Mouse (Mus musculus) B cell, adult (primary cell): Measurements from ENCODE around the gene Ifnz. TPM values are rescaled to one million over a fixed set of nuclear protein-coding genes. Genes with fewer than 3 reads are reported as not detected.

Experiments used
- total RNA-seq: library from RNA; stranded (reverse); gene quantifications from 4 replicates; pipeline ENCODE4 v1.2.4, GENCODE M21; 2023; ENCODE audit not compliant: inconsistent age

Gene Ifnz
- not detected in 4 replicates for total RNA-seq

DNA sequence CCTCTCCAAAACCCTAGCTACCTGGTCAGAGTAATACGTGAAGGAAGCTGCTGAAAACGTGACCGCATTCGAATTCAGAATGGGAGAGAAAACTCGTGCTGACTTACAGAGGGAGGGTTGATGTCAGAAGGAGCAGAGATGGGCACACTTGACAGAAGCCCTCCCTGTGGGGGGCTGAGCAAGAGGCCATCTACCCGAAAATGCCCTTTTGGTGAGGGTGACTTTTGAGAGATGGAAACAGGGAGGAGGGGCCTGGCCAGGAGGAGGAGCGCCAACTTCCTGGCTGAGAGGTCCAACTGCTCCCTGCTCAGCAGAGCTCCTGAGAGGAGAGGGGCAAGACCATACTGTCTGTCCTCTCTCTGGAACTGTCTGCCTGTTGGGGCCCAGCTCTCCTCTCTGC lies at the start of gene Ifnz:
Gene Ifnz, plus strand, starts transcription at position 301 of the 400 bp plus-strand sequence.

DNA sequence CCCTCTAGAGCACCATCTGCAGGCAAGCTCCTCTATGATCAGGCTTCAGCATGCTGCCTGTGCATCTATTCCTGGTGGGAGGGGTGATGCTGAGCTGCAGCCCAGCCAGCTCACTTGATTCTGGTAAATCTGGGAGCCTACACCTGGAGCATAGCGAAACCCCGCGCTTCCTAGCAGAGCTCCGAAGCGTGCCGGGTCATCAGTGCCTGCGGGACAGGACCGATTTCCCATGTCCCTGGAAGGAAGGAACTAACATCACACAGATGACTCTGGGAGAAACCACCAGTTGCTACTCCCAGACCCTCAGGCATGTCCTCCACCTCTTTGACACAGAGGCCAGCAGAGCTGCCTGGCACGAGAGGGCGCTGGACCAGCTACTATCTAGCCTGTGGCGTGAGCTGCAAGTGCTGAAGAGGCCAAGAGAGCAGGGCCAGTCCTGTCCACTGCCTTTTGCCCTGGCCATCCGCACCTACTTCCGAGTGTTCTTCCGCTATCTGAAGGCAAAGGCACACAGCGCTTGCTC lies 27.1 kb upstream of the Ifnz start, which contains the start of gene Gm13271:
Gene Gm13271, plus strand, starts transcription at position 51 of the 523 bp plus-strand sequence.

DNA sequence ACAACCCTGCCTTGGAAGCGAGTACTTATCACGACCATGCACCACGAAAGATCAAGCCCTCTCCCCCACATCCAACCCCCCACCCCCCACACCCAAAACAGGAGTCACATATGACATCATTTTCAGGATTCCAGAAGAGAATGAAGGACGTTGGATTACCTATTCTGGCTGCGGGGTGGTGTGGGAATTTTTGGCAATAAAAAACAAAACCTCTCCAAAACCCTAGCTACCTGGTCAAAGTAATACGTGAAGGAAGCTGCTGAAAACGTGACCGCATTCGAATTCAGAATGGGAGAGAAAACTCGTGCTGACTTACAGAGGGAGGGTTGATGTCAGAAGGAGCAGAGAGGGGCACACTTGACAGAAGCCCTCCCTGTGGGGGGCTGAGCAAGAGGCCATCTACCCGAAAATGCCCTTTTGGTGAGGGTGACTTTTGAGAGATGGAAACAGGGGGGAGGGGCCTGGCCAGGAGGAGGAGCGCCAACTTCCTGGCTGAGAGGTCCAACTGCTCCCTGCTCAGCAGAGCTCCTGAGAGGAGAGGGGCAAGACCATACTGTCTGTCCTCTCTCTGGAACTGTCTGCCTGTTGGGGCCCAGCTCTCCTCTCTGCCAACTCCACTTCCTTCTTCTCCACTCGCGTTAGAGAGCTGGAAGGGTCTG lies 22.2 kb upstream of the Ifnz start, which contains the start of gene Gm13283:
Gene Gm13283, plus strand, starts transcription at position 510 of the 659 bp plus-strand sequence.

DNA sequence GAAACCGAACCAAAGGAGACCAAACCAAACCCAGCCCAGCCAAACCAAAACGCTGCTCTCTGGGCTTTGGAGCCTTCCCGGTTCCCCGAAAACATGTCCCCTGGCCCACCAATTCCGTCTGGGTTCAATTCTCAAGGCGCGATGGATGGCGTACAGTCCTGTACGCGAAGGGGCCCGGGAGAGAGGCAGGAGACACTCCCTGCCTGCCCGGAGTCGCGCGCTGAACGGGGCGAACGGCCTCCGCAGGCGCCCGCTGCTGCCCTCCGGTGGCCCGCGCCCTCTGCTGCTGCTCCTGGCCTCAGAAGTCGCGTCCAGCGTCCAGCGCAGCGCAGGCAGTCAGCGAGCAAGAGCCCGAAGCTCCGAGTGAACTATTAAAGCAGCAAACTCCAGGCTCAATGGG lies 8.4 kb upstream of the Ifnz start, which contains the start of gene Gm13290:
Gene Gm13290, plus strand, starts transcription at position 301 of the 400 bp plus-strand sequence.

DNA sequence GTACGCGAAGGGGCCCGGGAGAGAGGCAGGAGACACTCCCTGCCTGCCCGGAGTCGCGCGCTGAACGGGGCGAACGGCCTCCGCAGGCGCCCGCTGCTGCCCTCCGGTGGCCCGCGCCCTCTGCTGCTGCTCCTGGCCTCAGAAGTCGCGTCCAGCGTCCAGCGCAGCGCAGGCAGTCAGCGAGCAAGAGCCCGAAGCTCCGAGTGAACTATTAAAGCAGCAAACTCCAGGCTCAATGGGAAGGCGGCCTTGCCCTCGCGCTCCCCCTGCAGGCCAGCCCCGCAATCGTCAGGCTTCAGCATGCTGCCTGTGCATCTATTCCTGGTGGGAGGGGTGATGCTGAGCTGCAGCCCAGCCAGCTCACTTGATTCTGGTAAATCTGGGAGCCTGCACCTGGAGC lies 5.3 kb upstream of the Ifnz start, which contains the start of gene Gm13289:
Gene Gm13289, plus strand, starts transcription at position 301 of the 400 bp plus-strand sequence.

DNA sequence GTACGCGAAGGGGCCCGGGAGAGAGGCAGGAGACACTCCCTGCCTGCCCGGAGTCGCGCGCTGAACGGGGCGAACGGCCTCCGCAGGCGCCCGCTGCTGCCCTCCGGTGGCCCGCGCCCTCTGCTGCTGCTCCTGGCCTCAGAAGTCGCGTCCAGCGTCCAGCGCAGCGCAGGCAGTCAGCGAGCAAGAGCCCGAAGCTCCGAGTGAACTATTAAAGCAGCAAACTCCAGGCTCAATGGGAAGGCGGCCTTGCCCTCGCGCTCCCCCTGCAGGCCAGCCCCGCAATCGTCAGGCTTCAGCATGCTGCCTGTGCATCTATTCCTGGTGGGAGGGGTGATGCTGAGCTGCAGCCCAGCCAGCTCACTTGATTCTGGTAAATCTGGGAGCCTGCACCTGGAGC lies 2.4 kb upstream of the Ifnz start, which contains the start of gene Gm13272:
Gene Gm13272, plus strand, starts transcription at position 301 of the 400 bp plus-strand sequence.

DNA sequence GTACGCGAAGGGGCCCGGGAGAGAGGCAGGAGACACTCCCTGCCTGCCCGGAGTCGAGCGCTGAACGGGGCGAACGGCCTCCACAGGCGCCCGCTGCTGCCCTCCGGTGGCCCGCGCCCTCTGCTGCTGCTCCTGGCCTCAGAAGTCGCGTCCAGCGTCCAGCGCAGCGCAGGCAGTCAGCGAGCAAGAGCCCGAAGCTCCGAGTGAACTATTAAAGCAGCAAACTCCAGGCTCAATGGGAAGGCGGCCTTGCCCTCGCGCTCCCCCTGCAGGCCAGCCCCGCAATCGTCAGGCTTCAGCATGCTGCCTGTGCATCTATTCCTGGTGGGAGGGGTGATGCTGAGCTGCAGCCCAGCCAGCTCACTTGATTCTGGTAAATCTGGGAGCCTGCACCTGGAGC lies 3.5 kb downstream of the Ifnz start, which contains the start of gene Gm13276:
Gene Gm13276, plus strand, starts transcription at position 301 of the 400 bp plus-strand sequence.

DNA sequence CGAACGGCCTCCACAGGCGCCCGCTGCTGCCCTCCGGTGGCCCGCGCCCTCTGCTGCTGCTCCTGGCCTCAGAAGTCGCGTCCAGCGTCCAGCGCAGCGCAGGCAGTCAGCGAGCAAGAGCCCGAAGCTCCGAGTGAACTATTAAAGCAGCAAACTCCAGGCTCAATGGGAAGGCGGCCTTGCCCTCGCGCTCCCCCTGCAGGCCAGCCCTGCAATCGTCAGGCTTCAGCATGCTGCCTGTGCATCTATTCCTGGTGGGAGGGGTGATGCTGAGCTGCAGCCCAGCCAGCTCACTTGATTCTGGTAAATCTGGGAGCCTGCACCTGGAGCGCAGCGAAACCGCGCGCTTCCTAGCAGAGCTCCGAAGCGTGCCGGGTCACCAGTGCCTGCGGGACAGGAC lies 6.5 kb downstream of the Ifnz start, which contains the start of gene Gm13277:
Gene Gm13277, plus strand, starts transcription at position 231 of the 400 bp plus-strand sequence.

DNA sequence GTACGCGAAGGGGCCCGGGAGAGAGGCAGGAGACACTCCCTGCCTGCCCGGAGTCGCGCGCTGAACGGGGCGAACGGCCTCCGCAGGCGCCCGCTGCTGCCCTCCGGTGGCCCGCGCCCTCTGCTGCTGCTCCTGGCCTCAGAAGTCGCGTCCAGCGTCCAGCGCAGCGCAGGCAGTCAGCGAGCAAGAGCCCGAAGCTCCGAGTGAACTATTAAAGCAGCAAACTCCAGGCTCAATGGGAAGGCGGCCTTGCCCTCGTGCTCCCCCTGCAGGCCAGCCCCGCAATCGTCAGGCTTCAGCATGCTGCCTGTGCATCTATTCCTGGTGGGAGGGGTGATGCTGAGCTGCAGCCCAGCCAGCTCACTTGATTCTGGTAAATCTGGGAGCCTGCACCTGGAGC lies 9.3 kb downstream of the Ifnz start, which contains the start of gene Gm13278:
Gene Gm13278, plus strand, starts transcription at position 301 of the 400 bp plus-strand sequence.

DNA sequence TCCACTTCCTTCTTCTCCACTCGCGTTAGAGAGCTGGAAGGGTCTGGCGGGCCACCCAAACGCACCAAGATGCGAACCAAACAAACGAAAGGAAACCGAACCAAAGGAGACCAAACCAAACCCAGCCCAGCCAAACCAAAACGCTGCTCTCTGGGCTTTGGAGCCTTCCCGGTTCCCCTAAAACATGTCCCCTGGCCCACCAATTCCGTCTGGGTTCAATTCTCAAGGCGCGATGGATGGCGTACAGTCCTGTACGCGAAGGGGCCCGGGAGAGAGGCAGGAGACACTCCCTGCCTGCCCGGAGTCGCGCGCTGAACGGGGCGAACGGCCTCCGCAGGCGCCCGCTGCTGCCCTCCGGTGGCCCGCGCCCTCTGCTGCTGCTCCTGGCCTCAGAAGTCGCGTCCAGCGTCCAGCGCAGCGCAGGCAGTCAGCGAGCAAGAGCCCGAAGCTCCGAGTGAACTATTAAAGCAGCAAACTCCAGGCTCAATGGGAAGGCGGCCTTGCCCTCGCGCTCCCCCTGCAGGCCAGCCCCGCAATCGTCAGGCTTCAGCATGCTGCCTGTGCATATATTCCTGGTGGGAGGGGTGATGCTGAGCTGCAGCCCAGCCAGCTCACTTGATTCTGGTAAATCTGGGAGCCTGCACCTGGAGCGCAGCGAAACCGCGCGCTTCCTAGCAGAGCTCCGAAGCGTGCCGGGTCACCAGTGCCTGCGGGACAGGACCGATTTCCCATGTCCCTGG lies 12.2 kb downstream of the Ifnz start, which contains the start of gene Gm13275:
Gene Gm13275, plus strand, starts transcription at position 552 of the 740 bp plus-strand sequence.

DNA sequence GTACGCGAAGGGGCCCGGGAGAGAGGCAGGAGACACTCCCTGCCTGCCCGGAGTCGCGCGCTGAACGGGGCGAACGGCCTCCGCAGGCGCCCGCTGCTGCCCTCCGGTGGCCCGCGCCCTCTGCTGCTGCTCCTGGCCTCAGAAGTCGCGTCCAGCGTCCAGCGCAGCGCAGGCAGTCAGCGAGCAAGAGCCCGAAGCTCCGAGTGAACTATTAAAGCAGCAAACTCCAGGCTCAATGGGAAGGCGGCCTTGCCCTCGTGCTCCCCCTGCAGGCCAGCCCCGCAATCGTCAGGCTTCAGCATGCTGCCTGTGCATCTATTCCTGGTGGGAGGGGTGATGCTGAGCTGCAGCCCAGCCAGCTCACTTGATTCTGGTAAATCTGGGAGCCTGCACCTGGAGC lies 15.2 kb downstream of the Ifnz start, which contains the start of gene Gm13279:
Gene Gm13279, plus strand, starts transcription at position 301 of the 400 bp plus-strand sequence.

DNA sequence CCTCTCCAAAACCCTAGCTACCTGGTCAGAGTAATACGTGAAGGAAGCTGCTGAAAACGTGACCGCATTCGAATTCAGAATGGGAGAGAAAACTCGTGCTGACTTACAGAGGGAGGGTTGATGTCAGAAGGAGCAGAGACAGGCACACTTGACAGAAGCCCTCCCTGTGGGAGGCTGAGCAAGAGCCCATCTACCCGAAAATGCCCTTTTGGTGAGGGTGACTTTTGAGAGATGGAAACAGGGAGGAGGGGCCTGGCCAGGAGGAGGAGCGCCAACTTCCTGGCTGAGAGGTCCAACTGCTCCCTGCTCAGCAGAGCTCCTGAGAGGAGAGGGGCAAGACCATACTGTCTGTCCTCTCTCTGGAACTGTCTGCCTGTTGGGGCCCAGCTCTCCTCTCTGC lies 17.4 kb downstream of the Ifnz start, which contains the start of gene Gm13285:
Gene Gm13285, plus strand, starts transcription at position 301 of the 400 bp plus-strand sequence.

DNA sequence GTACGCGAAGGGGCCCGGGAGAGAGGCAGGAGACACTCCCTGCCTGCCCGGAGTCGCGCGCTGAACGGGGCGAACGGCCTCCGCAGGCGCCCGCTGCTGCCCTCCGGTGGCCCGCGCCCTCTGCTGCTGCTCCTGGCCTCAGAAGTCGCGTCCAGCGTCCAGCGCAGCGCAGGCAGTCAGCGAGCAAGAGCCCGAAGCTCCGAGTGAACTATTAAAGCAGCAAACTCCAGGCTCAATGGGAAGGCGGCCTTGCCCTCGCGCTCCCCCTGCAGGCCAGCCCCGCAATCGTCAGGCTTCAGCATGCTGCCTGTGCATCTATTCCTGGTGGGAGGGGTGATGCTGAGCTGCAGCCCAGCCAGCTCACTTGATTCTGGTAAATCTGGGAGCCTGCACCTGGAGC lies 21.0 kb downstream of the Ifnz start, which contains the start of gene Gm13287:
Gene Gm13287, plus strand, starts transcription at position 301 of the 400 bp plus-strand sequence.

DNA sequence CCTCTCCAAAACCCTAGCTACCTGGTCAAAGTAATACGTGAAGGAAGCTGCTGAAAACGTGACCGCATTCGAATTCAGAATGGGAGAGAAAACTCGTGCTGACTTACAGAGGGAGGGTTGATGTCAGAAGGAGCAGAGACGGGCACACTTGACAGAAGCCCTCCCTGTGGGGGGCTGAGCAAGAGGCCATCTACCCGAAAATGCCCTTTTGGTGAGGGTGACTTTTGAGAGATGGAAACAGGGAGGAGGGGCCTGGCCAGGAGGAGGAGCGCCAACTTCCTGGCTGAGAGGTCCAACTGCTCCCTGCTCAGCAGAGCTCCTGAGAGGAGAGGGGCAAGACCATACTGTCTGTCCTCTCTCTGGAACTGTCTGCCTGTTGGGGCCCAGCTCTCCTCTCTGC lies 23.3 kb downstream of the Ifnz start, which contains the start of gene Gm13288:
Gene Gm13288, plus strand, starts transcription at position 301 of the 400 bp plus-strand sequence.

DNA sequence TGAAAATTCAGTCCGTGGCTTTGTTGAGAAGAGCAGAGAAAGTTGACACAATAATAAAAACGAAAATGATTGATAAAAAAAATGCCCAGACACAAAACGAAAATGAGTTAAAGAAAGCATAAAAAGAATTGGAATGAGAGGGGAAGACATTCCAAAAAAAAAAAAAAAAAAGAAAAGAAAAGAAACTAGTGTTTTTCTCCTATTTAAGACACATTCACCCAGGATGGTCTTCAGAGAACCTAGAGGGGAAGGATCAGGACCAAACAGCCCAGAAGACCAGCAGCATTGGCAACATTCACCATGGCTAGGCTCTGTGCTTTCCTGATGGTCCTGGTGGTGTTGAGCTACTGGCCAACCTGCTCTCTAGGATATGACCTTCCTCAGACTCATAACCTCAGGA lies 34.0 kb downstream of the Ifnz start, which contains the start of gene Ifna7:
Gene Ifna7, plus strand, starts transcription at position 301 of the 400 bp plus-strand sequence.

DNA sequence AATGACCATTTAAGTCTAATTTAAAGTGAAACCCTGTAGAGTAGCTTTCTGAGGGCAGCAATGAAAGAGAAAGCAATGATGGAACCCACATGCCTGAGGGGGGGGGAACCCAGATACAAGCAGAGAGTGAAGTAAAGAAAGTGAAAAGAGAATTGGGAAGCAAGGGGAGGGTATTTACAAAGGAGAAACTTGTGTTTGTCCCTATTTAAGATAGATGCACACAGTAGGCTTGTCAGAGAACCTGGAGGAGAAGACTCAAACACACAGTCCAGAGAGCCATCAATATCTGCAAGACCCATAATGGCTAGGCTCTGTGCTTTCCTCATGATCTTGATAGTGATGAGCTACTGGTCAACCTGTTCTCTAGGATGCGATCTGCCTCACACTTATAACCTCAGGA lies 37.7 kb downstream of the Ifnz start, which contains the start of gene Ifna11:
Gene Ifna11, plus strand, starts transcription at position 301 of the 400 bp plus-strand sequence.

DNA sequence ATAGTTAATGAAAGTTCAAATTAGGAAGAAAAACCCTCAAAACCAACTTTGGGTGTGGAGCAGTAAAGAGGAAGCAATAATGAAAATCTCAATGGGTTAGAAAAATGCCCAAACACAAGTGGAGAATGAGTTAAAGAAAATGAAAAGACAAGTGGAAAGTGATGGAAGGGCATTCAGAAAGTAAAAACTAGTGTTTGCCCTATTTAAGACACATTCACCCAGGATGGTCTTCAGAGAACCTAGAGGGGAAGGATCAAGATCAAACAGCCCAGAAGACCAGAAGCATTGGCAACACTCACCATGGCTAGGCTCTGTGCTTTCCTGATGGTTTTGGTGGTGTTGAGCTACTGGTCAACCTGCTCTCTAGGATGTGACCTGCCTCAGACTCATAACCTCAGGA lies 45.2 kb downstream of the Ifnz start, which contains the start of gene Ifna6:
Gene Ifna6, plus strand, starts transcription at position 301 of the 400 bp plus-strand sequence.

Other genes with a start within 250 kb of the Ifnz start
- not detected in 4 replicates for gene Ifna15, start 223.9 kb upstream of the Ifnz start, total RNA-seq
- not detected in 4 replicates for gene Ifna14, start 210.3 kb upstream of the Ifnz start, total RNA-seq
- gene Ifna9, start 189.7 kb upstream of the Ifnz start, total RNA-seq: not detected in 4 replicates
- gene Ifna12, start 178.8 kb upstream of the Ifnz start, total RNA-seq: not detected in 4 replicates
- not detected in 4 replicates for gene C87499, start 147.7 kb upstream of the Ifnz start, total RNA-seq
- gene Ifna13, start 137.7 kb upstream of the Ifnz start, total RNA-seq: not detected in 4 replicates
- not detected in 4 replicates for gene Ifna16, start 105.2 kb upstream of the Ifnz start, total RNA-seq
- not detected in 4 replicates for gene Ifna2, start 98.2 kb upstream of the Ifnz start, total RNA-seq
- not detected in 4 replicates for gene Ifnab, start 90.8 kb upstream of the Ifnz start, total RNA-seq
- not detected in 4 replicates for gene Gm26566, start 60.3 kb upstream of the Ifnz start, total RNA-seq
- 16.1 to 18.8 TPM (median 16.6 TPM) in 4 replicates for gene Klhl9, start 59.7 kb upstream of the Ifnz start, total RNA-seq
- not detected in 4 replicates for gene Gm13271, start 27.3 kb upstream of the Ifnz start, total RNA-seq
- not detected in 4 replicates for gene Gm13283, start 22.0 kb upstream of the Ifnz start, total RNA-seq
- not detected in 4 replicates for gene Gm13290, start 8.3 kb upstream of the Ifnz start, total RNA-seq
- gene Gm13289, start 5.2 kb upstream of the Ifnz start, total RNA-seq: not detected in 4 replicates
- gene Gm13272, start 2.3 kb upstream of the Ifnz start, total RNA-seq: not detected in 4 replicates
- gene Gm13276, start 3.6 kb downstream of the Ifnz start, total RNA-seq: not detected in 4 replicates
- gene Gm13277, start 6.5 kb downstream of the Ifnz start, total RNA-seq: not detected in 4 replicates
- gene Gm13278, start 9.4 kb downstream of the Ifnz start, total RNA-seq: not detected in 4 replicates
- not detected in 4 replicates for gene Gm13275, start 12.4 kb downstream of the Ifnz start, total RNA-seq
- not detected in 4 replicates for gene Gm13279, start 15.3 kb downstream of the Ifnz start, total RNA-seq
- gene Gm13285, start 17.5 kb downstream of the Ifnz start, total RNA-seq: 0.36 TPM in 1 of 4 replicates, not detected in the others
- gene Gm13287, start 21.1 kb downstream of the Ifnz start, total RNA-seq: not detected in 4 replicates
- gene Gm13288, start 23.4 kb downstream of the Ifnz start, total RNA-seq: not detected in 4 replicates
- not detected in 4 replicates for gene Ifna7, start 34.1 kb downstream of the Ifnz start, total RNA-seq
- not detected in 4 replicates for gene Ifna11, start 37.8 kb downstream of the Ifnz start, total RNA-seq
- gene Ifna6, start 45.3 kb downstream of the Ifnz start, total RNA-seq: not detected in 4 replicates
- gene Ifna5, start 53.4 kb downstream of the Ifnz start, total RNA-seq: not detected in 4 replicates
- not detected in 4 replicates for gene Ifna4, start 59.7 kb downstream of the Ifnz start, total RNA-seq
- gene Ifna1, start 68.0 kb downstream of the Ifnz start, total RNA-seq: not detected in 4 replicates
- gene Ifne, start 98.1 kb downstream of the Ifnz start, total RNA-seq: not detected in 4 replicates